Mouse (Mus musculus) CH12.LX (cell line): ENCODE measurements around the gene Aldh3a1. TPM values are rescaled to one million over a fixed set of nuclear protein-coding genes. Genes with fewer than 3 reads are reported as not detected.

ENCODE experiments used
- DNase-seq: peaks from one replicate; pipeline ENCODE4 v3.0.0-alpha.2; 2013; ENCODE audit errors: extremely low read depth
- H3K27ac ChIP-seq: 2 replicates; pipeline ENCODE4 v1.5.1; 2012; ENCODE audit warnings: low read depth, mild to moderate bottlenecking, control low read depth, moderate library complexity; ENCODE audit not compliant: insufficient read depth
- H3K27me3 ChIP-seq: replicated peaks from 2 replicates; pipeline ENCODE3; 2012; ENCODE audit warnings: inconsistent platforms
- H3K36me3 ChIP-seq, 2 experiments: replicated peaks in 1 of 2; 2 replicates each; pipeline versions ENCODE3 to v1.6.1; 2012; ENCODE audit warnings: inconsistent platforms in 1 of 2, low read length in 1 of 2, mild to moderate bottlenecking in 1 of 2, mixed read lengths in 1 of 2, moderate library complexity in 1 of 2; ENCODE audit not compliant: control insufficient read depth in 1 of 2, insufficient read depth in 1 of 2
- H3K4me1 ChIP-seq, 2 experiments: 2 replicates each; pipeline ENCODE4 v1.6.1; 2012; ENCODE audit warnings: inconsistent platforms in 1 of 2, moderate library complexity in 1 of 2; ENCODE audit not compliant: insufficient read depth in 2 of 2, control insufficient read depth in 1 of 2
- H3K4me2 ChIP-seq: 2 replicates; pipeline ENCODE4 v1.6.1; 2012; ENCODE audit warnings: low read depth, mild to moderate bottlenecking, control low read depth; ENCODE audit not compliant: poor library complexity, insufficient read depth, severe bottlenecking
- H3K4me3 ChIP-seq, 3 experiments: fragments of 150-350 bp in 1 of 3; sonication (generic) in 1 of 3; replicated peaks in 1 of 3; 2 replicates each; pipeline versions ENCODE3 to v1.5.1; 2011 to 2012; ENCODE audit warnings: low read depth in 2 of 3, low read length in 2 of 3, mild to moderate bottlenecking in 2 of 3, moderate library complexity in 2 of 3, control low read depth in 1 of 3, improper control_type of control experiment in 1 of 3, inconsistent platforms in 1 of 3, mixed read lengths in 1 of 3; ENCODE audit not compliant: poor library complexity in 1 of 3
- H3K79me2 ChIP-seq: replicated peaks from 2 replicates; pipeline ENCODE4 v1.6.1; 2012; ENCODE audit warnings: mild to moderate bottlenecking, moderate library complexity; ENCODE audit not compliant: control insufficient read depth, poor library complexity, insufficient read depth, severe bottlenecking; ENCODE audit errors: extremely low read depth
- H3K9ac ChIP-seq: 2 replicates; pipeline ENCODE4 v1.6.1; 2012; ENCODE audit warnings: low read depth, mild to moderate bottlenecking, control low read depth, moderate library complexity; ENCODE audit not compliant: insufficient read depth
- H3K9me3 ChIP-seq: replicated peaks from 2 replicates; pipeline ENCODE3; 2012; ENCODE audit warnings: low read length, inconsistent platforms, mixed read lengths
- BHLHE40 ChIP-seq: IDR thresholded peaks from 2 replicates; pipeline ENCODE4 v1.6.1; 2011; ENCODE audit warnings: mild to moderate bottlenecking, low read depth, low read length, improper control_type of control experiment
- CHD1 ChIP-seq: IDR thresholded peaks from 2 replicates; pipeline ENCODE4 v1.6.1; 2012; ENCODE audit warnings: low read depth, low read length, improper control_type of control experiment, inconsistent platforms
- CHD2 ChIP-seq: IDR thresholded peaks from 2 replicates; pipeline ENCODE4 v1.6.1; 2011; ENCODE audit warnings: low read length, improper control_type of control experiment
- IRF4 ChIP-seq: IDR thresholded peaks from 2 replicates; pipeline ENCODE4 v1.6.1; 2014; ENCODE audit warnings: low read depth, mild to moderate bottlenecking, inconsistent platforms, low read length, improper control_type of control experiment
- JUN ChIP-seq: IDR thresholded peaks from 2 replicates; pipeline ENCODE4 v1.6.1; 2011; ENCODE audit warnings: low read depth, mild to moderate bottlenecking, low read length, improper control_type of control experiment, moderate library complexity; ENCODE audit not compliant: insufficient read depth
- MAX ChIP-seq: IDR thresholded peaks from 2 replicates; pipeline ENCODE4 v1.6.1; 2011; ENCODE audit warnings: low read length, improper control_type of control experiment
- MAZ ChIP-seq: IDR thresholded peaks from 2 replicates; pipeline ENCODE4 v1.6.1; 2012; ENCODE audit warnings: low read depth, mild to moderate bottlenecking, inconsistent platforms, low read length, improper control_type of control experiment, moderate library complexity
- MXI1 ChIP-seq: IDR thresholded peaks from 2 replicates; pipeline ENCODE4 v1.6.1; 2011; ENCODE audit warnings: mild to moderate bottlenecking, low read depth, low read length, improper control_type of control experiment
- MYC ChIP-seq: IDR thresholded peaks from 2 replicates; pipeline ENCODE4 v1.6.1; 2011; ENCODE audit warnings: low read depth, mild to moderate bottlenecking, improper control_type of control experiment, low read length
- NELFE ChIP-seq: IDR thresholded peaks from 2 replicates; pipeline ENCODE4 v1.6.1; 2011; ENCODE audit warnings: low read depth, low read length, improper control_type of control experiment
- NRF1 ChIP-seq: IDR thresholded peaks from 2 replicates; pipeline ENCODE4 v1.6.1; 2014; ENCODE audit warnings: low read depth, mild to moderate bottlenecking, inconsistent platforms, low read length, improper control_type of control experiment, moderate library complexity
- POLR2AphosphoS2 ChIP-seq: IDR thresholded peaks from 2 replicates; pipeline ENCODE4 v1.6.1; 2011; ENCODE audit warnings: low read depth, low read length, improper control_type of control experiment
- RCOR1 ChIP-seq: conservative IDR thresholded peaks from 2 replicates; pipeline ENCODE4 v1.6.1; 2012; ENCODE audit warnings: low read depth, mild to moderate bottlenecking, inconsistent platforms, low read length, improper control_type of control experiment
- TBP ChIP-seq: conservative IDR thresholded peaks from 2 replicates; pipeline ENCODE4 v1.6.1; 2011; ENCODE audit warnings: low read depth, low read length, improper control_type of control experiment
- TCF12 ChIP-seq: IDR thresholded peaks from 2 replicates; pipeline ENCODE4 v1.6.1; 2014; ENCODE audit warnings: low read depth, mild to moderate bottlenecking, inconsistent platforms, low read length, improper control_type of control experiment
- UBTF ChIP-seq: IDR thresholded peaks from 2 replicates; pipeline ENCODE4 v1.6.1; 2012; ENCODE audit warnings: low read depth, mild to moderate bottlenecking, inconsistent platforms, low read length, improper control_type of control experiment, moderate library complexity
- USF2 ChIP-seq: conservative IDR thresholded peaks from 2 replicates; pipeline ENCODE4 v1.6.1; 2011; ENCODE audit warnings: low read depth, low read length, improper control_type of control experiment
- ZNF384 ChIP-seq: IDR thresholded peaks from 2 replicates; pipeline ENCODE4 v1.6.1; 2012; ENCODE audit warnings: low read depth, low read length, improper control_type of control experiment, inconsistent platforms
- dilution Hi-C: fragments of 300-500 bp; cut with MboI; formaldehyde crosslinking; loops from 2 replicates; pipeline ENCODE4 v1.14.3; 2020; ENCODE audit warnings: low sequenced_read_pairs; ENCODE audit not compliant: extremely low pct_unique_long_range_greater_than_20kb, extremely low pct_ligation_motif_present
- in situ Hi-C: fragments of 300-500 bp; cut with MboI; formaldehyde crosslinking; loops from 3 replicates; pipeline ENCODE4 v1.14.3; 2019; ENCODE audit warnings: low sequenced_read_pairs, low pct_ligation_motif_present, low pct_unique_long_range_greater_than_20kb, mixed read lengths
- polyA plus RNA-seq: library from polyadenylated mRNA; unstranded; fragments of >175 nt; gene quantifications from 2 replicates; pipeline ENCODE4 v1.2.1, GENCODE M21; 2012; ENCODE audit warnings: low read depth; ENCODE audit not compliant: insufficient read length
- total RNA-seq, 2 experiments: library from RNA; depleted of rRNA; stranded (reverse); fragments of 300-350 nt in 1 of 2; fragments of >200 nt in 1 of 2; gene quantifications; 2 replicates each; pipeline ENCODE4 v1.2.3; 2012 to 2014

The Aldh3a1 gene
- total and polyA plus RNA-seq, 3 experiments = 0.12 to 0.25 (median 0.13) TPM

DNA sequence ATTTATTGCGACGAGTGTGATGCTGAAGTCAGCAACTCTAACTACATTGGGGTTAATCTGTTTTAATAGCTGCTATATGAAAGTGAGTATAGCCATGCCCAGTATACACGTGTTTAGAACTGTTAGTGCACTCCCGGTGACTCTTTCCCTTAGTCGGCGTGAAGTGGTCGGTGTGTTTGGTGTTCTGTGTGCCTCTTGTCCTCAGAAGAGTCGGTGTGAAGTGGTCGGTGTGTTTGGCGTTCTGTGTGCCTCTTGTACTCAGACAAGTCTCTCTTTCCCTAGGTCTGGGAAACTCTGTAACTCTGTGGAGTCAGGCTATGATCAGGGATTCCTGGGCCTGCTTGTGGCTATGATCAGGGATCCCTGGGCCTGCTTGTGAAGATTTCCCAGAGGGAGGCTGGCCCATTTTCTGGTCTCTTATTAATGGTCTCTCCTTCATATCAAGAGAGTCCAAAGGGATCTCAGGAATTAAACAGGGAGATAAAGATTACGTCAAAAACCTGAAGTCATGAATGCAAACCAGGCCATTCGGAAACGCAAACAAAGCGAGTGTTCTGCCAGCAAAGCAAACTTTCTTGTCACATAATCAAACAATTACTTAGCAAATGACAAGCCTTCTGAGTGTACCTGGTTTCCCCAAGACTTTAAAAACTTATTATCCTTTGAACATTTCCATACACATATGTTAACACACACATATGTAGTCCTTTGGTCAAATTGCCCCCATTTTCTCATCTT is 10.6 kb upstream of the Aldh3a1 start:
- DNase-seq = no peak
- H3K27me3 ChIP-seq = peaks cover 14% of the 10 kb centered on the region
- H3K36me3 ChIP-seq = no peaks in the 10 kb centered on the region
- dilution Hi-C loops (no loop called here), in situ Hi-C loops (loop anchor here (10.0 kb wide), 1 partner anchor 308 kb away; the partner anchor contains the start of gene B9d1)
- no peaks in the 10 kb centered on the region for H3K79me2 ChIP-seq
- no peak overlapping the region for H3K4me3 ChIP-seq
- TF ChIP-seq NRF1 = no peak
- no peak for TF ChIP-seq MAZ
- no peak for TF ChIP-seq IRF4
- no peaks in the 10 kb centered on the region for H3K9me3 ChIP-seq
- H3K27ac ChIP-seq = no peak overlapping the region
- no peak overlapping the region for H3K4me2 ChIP-seq
- no peak overlapping the region for H3K9ac ChIP-seq
- H3K4me1 ChIP-seq = peaks cover 0 to 3% of the 10 kb centered on the region in 2 experiments; a peak in 2 of 4 replicates

DNA sequence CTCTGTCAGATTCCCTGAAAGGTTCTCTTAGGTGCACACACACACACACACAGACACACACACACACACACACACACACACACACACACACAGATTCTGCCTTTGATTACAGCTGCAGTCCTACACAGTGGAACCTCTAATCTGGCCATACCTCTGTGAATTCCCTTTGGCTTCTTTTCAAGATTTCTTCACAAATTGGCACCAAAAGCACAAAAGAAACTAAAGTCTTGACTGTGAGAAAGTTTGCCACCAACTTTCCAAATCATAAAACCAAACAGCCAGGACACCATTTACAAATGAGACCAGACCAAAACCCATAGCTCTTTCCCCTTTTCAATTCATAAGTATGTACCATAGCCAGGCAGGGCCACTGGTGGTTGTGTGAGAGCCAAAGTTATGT is 9.4 kb upstream of the Aldh3a1 start:
- H3K36me3 ChIP-seq = no peaks in the 10 kb centered on the region
- H3K4me2 ChIP-seq = no peak overlapping the region
- H3K79me2 ChIP-seq = no peaks in the 10 kb centered on the region
- no peaks in the 10 kb centered on the region for H3K9me3 ChIP-seq
- in situ Hi-C loops (loop anchor here (10.0 kb wide), 1 partner anchor 307 kb away; the partner anchor contains the start of gene B9d1), dilution Hi-C loops (no loop called here)
- peaks cover 0 to 3% of the 10 kb centered on the region in 2 experiments; a peak in 2 of 4 replicates for H3K4me1 ChIP-seq
- H3K27me3 ChIP-seq = peaks cover 14% of the 10 kb centered on the region
- no peak for DNase-seq
- H3K27ac ChIP-seq = no peak overlapping the region
- TF ChIP-seq UBTF (no peak), USF2 (no peak), JUN (no peak), ZNF384 (no peak), MAX (no peak), MXI1 (no peak), BHLHE40 (no peak), RCOR1 (no peak), POLR2AphosphoS2 (no peak), CHD1 (no peak), TBP (no peak), CHD2 (no peak), TCF12 (no peak), NELFE (no peak), MYC (no peak)
- no peak overlapping the region for H3K4me3 ChIP-seq
- no peak overlapping the region for H3K9ac ChIP-seq
